Mouse (Mus musculus) spleen, adult 2 months (tissue): ENCODE measurements around the gene Gimap1.
A peak's percentile ranks its signal among the peaks of the same experiment; 100 is the strongest.

Experiments
- CTCF ChIP-seq: fragments of 200-500 bp; IDR thresholded peaks from 2 replicates; pipeline ENCODE4 v1.5.1; 2011; ENCODE audit warnings: mild to moderate bottlenecking, inconsistent platforms; ENCODE audit not compliant: insufficient read depth, insufficient read length, insufficient replicate concordance; ENCODE audit errors: extremely low read depth
- POLR2A ChIP-seq: fragments of 200-500 bp; IDR thresholded peaks from 2 replicates; pipeline ENCODE4 v1.6.1; 2011; ENCODE audit warnings: low read depth, low read length, inconsistent platforms

DNA sequence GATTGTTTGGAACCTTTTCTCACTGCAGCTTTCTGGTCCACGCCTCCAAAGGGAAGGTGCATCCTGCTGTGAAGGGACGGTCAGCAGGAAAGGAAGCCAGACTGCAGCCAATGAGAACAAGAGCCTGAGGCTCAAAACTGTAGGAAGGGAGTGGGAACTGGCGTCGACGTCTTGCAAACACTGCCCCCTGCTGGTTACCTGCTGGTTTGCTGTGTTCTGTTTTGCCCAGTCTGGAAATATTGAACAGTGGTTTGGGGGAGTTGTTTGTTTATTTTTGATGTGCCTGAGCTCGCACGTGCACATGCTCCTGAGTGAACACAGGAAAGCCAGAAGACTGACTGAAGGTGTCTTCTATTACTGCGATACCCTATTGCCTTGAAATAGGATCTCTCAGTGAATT, 33.2 kb downstream of the Gimap1 start:
- TF ChIP-seq POLR2A (no peak), CTCF (peak; percentile 89)
